Mouse (Mus musculus) C2C12 (cell line): Measurements from ENCODE around the gene Schip1.

Experiments used
- CEBPB ChIP-seq: IDR thresholded peaks from one replicate; pipeline ENCODE4 v1.6.1; 2011; ENCODE audit warnings: low read depth, mild to moderate bottlenecking, control low read depth, moderate library complexity
- CTCF ChIP-seq: IDR thresholded peaks from one replicate; pipeline ENCODE4 v1.5.1; 2011; ENCODE audit not compliant: control insufficient read depth, insufficient read depth, insufficient read length
- FOSL1 ChIP-seq: IDR thresholded peaks from one replicate; pipeline ENCODE4 v1.8.0; 2011; ENCODE audit warnings: mild to moderate bottlenecking, low read length; ENCODE audit not compliant: poor library complexity, insufficient read depth, severe bottlenecking
- MAX ChIP-seq: IDR thresholded peaks from one replicate; pipeline ENCODE4 v1.6.1; 2011; ENCODE audit warnings: mild to moderate bottlenecking, control low read depth
- MYOD1 ChIP-seq: IDR thresholded peaks from one replicate; pipeline ENCODE4 v1.6.1; 2011; ENCODE audit warnings: low read depth; ENCODE audit not compliant: control insufficient read depth, insufficient read length
- MYOG ChIP-seq: IDR thresholded peaks from one replicate; pipeline ENCODE4 v1.6.1; 2011; ENCODE audit not compliant: control insufficient read depth, insufficient read length; ENCODE audit errors: extremely low read depth
- USF1 ChIP-seq: IDR thresholded peaks from one replicate; pipeline ENCODE4 v1.6.1; 2011; ENCODE audit warnings: low read depth, mild to moderate bottlenecking, control low read depth, moderate library complexity

DNA sequence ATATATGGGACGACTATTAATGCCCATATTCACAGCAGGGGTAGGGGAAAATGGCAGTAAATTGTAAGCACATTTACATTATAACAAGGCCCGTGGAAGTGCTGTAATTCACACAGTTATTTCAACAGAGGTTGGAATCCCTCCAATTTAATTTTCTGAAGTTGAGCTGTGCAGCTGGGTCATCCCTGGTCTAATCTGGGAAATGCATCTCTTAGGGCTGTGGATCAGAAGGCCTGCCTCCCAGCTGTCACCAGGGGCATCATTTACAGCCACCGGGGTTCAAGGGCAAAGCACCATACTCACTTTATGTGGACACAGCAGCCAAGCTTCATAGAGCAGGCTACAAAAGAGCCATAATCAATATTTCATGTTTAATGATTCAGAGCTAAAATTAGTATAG is 28.5 kb upstream of the Schip1 start:
- TF ChIP-seq CTCF = no peak
- no peak for TF ChIP-seq USF1
- TF ChIP-seq CEBPB = no peak
- no peak for TF ChIP-seq MAX
- TF ChIP-seq MYOD1 = no peak
- no peak for TF ChIP-seq MYOG
- no peak for TF ChIP-seq FOSL1
